ENCODE assay signal across 12 mouse cellular contexts in genomic region chr17:79705671-79706455, GRCm38 (mm10). TPM values are rescaled to one million over a fixed set of nuclear protein-coding genes. Genes with fewer than 3 reads are reported as not detected.
"Had no signal": no experiment of that assay in that cellular context is flagged by ENCODE, and none has a peak within 500 bp of the region (broad histone marks: within the 10 kb centered on the region; RNA-seq: fewer than 3 reads in every experiment).

No protein-coding gene starts in this region.

- H3K4me3 ChIP-seq: layer of hippocampus, adult 2 months; limb, embryonic 12.5 days; liver, embryonic 13.5 days; midbrain, embryonic 13.5 days; stomach, embryonic 15.5 days had no signal

- ATAC-seq: liver, postnatal 0 days; midbrain, embryonic 13.5 days had no signal

- H3K4me1 ChIP-seq: liver, embryonic 13.5 days; midbrain, embryonic 13.5 days; stomach, embryonic 15.5 days had no signal

- H3K9ac ChIP-seq: limb, embryonic 12.5 days; liver, embryonic 13.5 days; liver, postnatal 0 days; midbrain, embryonic 13.5 days; stomach, embryonic 15.5 days had no signal

- H3K36me3 ChIP-seq: limb, embryonic 12.5 days; liver, embryonic 13.5 days; midbrain, embryonic 13.5 days; stomach, embryonic 15.5 days had no signal

- H3K27ac ChIP-seq: layer of hippocampus, adult 2 months; limb, embryonic 12.5 days; liver, embryonic 13.5 days; midbrain, embryonic 13.5 days; stomach, embryonic 15.5 days had no signal

- H3K9me3 ChIP-seq: limb, embryonic 12.5 days; liver, embryonic 13.5 days; midbrain, embryonic 13.5 days; stomach, embryonic 15.5 days had no signal

- H3K4me2 ChIP-seq: limb, embryonic 12.5 days; liver, embryonic 13.5 days; midbrain, embryonic 13.5 days; stomach, embryonic 15.5 days had no signal

- DNase-seq: kidney, postnatal 4 days; liver; liver, embryonic 13.5 days; liver, postnatal 0 days; right cerebral cortex, postnatal 14 days; thymus, adult 2 months; thymus, postnatal 25 days had no signal

RNA-seq across cellular contexts. Expression of gene Cyp1b1, which starts 9.0 kb away (rescaled TPM):
- total RNA-seq: megakaryocyte-erythroid progenitor cell, adult 5-6 weeks had no signal
